6 mouse cellular contexts compared by ENCODE assay signal in genomic region chr9:14462536-14462935, GRCm38 (mm10). TPM values are rescaled to one million over a fixed set of nuclear protein-coding genes. Genes with fewer than 3 reads are reported as not detected.
"Had no signal": no experiment of that assay in that cellular context is flagged by ENCODE, and none has a peak within 500 bp of the region (broad histone marks: within the 10 kb centered on the region; RNA-seq: fewer than 3 reads in every experiment).

No protein-coding gene starts in this region.

RNA-seq across cellular contexts. Expression of gene Kdm4d, which starts 37.7 kb away (rescaled TPM):
- total RNA-seq: heart, postnatal 10 days; heart, postnatal 14 days; heart, postnatal 25 days; heart, postnatal 36 days had no signal
- polyA plus RNA-seq: heart, embryonic 13.5 days; large intestine, adult 2 months had no signal
